Mouse (Mus musculus) E14TG2a.4 (cell line): ENCODE data around the gene Raly.

Source experiments
- H3K27me3 ChIP-seq: 2 replicates; pipeline ENCODE4 v1.6.1; 2014; ENCODE audit warnings: low read length, control low read depth; ENCODE audit not compliant: insufficient read depth
- H3K36me3 ChIP-seq: 2 replicates; pipeline ENCODE4 v1.6.1; 2014; ENCODE audit warnings: low read length, control low read depth; ENCODE audit not compliant: insufficient read depth
- H3K4me1 ChIP-seq: replicated peaks from 2 replicates; pipeline ENCODE4 v1.6.1; 2014; ENCODE audit warnings: low read depth, low read length, control low read depth
- H3K4me3 ChIP-seq: replicated peaks from 2 replicates; pipeline ENCODE4 v1.5.1; 2014; ENCODE audit warnings: mild to moderate bottlenecking, low read length
- H3K9me3 ChIP-seq: 2 replicates; pipeline ENCODE4 v1.6.1; 2014; ENCODE audit warnings: low read length, control low read depth
- CTCF ChIP-seq: conservative IDR thresholded peaks from 2 replicates; pipeline ENCODE4 v1.5.1; 2014; ENCODE audit warnings: low read length
- NANOG ChIP-seq: IDR thresholded peaks from 2 replicates; pipeline ENCODE4 v1.6.1; 2014; ENCODE audit warnings: borderline replicate concordance, low read length, mixed read lengths
- POU5F1 ChIP-seq: IDR thresholded peaks from 2 replicates; pipeline ENCODE4 v1.6.1; 2014; ENCODE audit warnings: low read length, borderline replicate concordance

The Raly gene

DNA sequence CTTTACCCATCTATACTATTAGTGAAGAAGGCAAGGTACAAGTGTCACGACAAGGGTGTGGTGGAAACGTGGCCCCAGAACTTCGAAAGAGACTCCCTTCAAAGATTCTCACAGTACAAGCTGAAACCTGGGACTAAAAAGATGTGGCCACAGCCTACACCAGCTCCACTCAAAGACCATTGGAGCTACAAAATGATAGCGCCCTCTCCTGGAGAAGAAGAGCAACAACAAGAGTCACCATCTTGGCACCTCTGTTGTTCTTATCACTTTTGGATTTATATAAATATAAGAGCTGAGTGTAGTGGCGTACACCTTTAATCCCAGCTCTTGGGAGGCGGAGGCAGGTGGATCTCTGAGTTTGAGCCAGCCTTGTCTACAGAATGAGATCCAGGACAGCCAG is 35.1 kb upstream of the Raly start:
- H3K9me3 ChIP-seq: peaks cover 2% of the 10 kb centered on the region; the same call in 1 of the 2 replicates
- H3K4me3 ChIP-seq: no peak overlapping the region
- H3K27me3 ChIP-seq: peaks cover 2% of the 10 kb centered on the region; the same call in 1 of the 2 replicates
- no peaks in the 10 kb centered on the region for H3K36me3 ChIP-seq
- TF ChIP-seq CTCF (peak; percentile 19; the same call in 1 of the 2 replicates), POU5F1 (no peak)
- peaks cover 10% of the 10 kb centered on the region for H3K4me1 ChIP-seq

DNA sequence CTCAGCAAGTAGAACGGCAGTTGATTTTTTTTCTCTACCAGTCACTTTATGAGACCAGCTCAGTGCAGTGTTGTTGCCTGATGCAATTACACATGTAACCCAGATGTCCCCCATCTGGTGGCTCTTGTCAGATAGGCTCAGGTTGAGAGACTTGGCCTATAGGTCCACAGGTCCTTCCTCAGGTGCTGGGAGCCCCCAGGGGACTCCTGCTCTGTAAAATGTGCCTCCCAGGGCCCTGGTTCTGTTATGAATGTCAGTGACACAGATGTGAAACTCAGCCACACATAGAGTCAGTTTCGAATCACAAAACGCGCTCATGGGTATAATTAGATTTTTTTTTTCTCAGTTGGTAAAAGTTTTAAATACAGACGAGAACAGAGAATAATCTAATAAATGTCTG is 33.2 kb upstream of the Raly start:
- TF ChIP-seq POU5F1 (no peak), NANOG (no peak), CTCF (no peak)
- Histone ChIP-seq H3K36me3 (no peaks in the 10 kb centered on the region), H3K4me3 (no peak overlapping the region), H3K4me1 (no peaks in the 10 kb centered on the region), H3K27me3 (no peaks in the 10 kb centered on the region; the same call in 1 of the 2 replicates), H3K9me3 (peaks cover 7% of the 10 kb centered on the region; the same call in 1 of the 2 replicates)

DNA sequence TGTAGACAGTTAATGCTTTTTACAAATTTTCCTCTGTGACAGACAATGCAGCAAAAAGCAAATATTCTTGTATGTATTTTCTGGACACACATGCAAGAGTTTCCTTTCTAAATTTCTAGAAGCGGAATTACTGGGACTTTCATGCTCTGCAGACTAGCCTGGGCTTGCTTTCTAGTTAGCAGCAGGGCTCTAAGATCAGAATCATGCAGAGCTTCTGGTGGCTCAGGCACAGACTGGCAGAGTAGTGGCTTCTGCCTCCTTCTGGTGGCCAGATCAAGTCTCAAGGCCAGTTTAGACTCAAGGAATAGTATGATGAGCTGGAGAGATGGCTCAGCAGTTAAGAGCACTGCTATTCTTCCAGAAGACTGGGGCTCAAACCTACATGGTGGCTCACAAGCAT is 32.4 kb upstream of the Raly start:
- H3K36me3 ChIP-seq: no peaks in the 10 kb centered on the region
- H3K9me3 ChIP-seq: peaks cover 7% of the 10 kb centered on the region; the same call in 1 of the 2 replicates
- no peaks in the 10 kb centered on the region; the same call in 1 of the 2 replicates for H3K27me3 ChIP-seq
- H3K4me3 ChIP-seq: no peak overlapping the region
- TF ChIP-seq CTCF (no peak), POU5F1 (no peak), NANOG (no peak)
- no peaks in the 10 kb centered on the region; the same call in 1 of the 2 replicates for H3K4me1 ChIP-seq

DNA sequence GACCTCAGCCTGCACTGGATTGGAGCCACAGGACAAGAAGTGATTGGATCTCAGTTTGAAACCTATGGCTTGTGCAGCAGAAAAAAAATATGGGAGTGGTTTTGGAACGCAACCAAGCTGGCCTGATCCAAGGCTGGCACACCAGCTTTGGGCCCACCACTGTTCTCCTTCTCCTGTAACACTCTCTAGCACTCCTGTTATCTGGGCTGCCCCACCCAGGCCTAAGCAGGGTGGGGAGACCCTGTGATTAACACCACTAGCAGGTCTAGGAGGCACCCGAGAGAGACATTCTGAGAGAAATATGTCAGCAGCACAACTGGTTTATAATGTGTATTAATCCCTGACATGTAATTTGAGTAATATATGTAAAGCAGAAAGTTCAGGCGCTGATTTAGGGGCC is 27.7 kb upstream of the Raly start:
- no peak overlapping the region for H3K4me3 ChIP-seq
- no peaks in the 10 kb centered on the region; the same call in 1 of the 2 replicates for H3K27me3 ChIP-seq
- H3K36me3 ChIP-seq: no peaks in the 10 kb centered on the region
- no peaks in the 10 kb centered on the region; the same call in 1 of the 2 replicates for H3K4me1 ChIP-seq
- TF ChIP-seq POU5F1 (no peak), CTCF (no peak), NANOG (no peak)
- H3K9me3 ChIP-seq: peaks cover 7% of the 10 kb centered on the region; the same call in 1 of the 2 replicates

DNA sequence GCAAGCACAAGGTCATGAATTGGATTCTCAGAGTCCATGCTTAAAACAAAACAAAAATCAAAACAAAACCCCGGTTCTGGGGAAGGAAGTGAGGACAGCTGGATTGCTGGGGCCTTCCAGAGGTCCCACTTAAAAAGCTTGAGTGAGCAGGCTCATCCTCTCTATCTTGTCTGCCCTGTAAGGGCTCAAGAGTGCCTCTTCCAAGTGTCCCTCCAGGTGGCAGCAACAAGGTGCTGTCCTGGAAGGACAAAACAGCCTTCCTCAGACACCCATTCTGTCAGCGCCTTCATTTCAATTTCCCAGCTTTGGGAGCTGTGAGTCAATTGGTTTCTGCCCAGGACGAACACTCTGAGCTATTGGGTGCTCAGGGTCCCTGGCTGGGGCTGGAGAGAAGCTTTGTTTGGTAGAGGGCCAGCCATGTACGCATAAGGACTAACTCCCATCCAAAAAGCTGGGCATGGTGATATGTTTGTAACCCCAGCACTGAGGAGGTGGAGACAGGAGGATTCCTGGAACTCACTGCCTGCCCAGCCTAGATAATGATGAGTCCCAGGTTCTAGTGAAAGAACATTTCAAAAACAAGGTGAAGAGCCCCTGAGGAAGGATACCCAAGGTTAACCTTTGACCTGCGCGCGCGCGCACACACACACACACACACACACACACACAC is 25.9 kb upstream of the Raly start:
- no peak for TF ChIP-seq NANOG
- TF ChIP-seq POU5F1: no peak
- no peak for TF ChIP-seq CTCF

DNA sequence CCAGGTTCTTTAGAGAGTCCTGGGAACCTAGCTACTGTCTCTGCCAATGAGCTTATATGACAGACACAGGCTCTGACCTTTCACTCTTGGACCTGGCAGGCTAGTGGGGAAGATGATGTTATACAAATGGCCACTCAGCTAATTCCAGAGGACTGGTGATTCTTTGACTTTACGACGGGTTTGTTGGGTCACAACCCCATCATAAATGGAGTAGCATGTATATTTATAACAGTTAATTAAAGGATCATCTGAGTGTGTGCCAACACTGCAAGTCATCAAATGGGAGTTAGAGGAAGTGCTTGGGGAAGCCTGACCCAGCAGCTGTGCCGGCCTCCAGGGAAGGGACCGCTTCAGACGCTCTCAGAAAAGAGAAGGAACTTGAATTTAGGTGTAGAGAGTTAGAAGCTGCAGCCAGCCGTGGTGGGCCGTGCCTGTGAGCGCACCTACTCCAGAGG is 25.3 kb upstream of the Raly start:
- Histone ChIP-seq H3K9me3 (peaks cover 7% of the 10 kb centered on the region; the same call in 1 of the 2 replicates), H3K27me3 (no peaks in the 10 kb centered on the region; the same call in 1 of the 2 replicates), H3K4me3 (no peak overlapping the region), H3K4me1 (no peaks in the 10 kb centered on the region; the same call in 1 of the 2 replicates), H3K36me3 (no peaks in the 10 kb centered on the region)
- TF ChIP-seq CTCF: no peak
- no peak for TF ChIP-seq NANOG
- no peak for TF ChIP-seq POU5F1

More for the DNA sequence above, 25.9 kb upstream of the Raly start:
- Histone ChIP-seq H3K4me1 (no peaks in the 10 kb centered on the region; the same call in 1 of the 2 replicates), H3K36me3 (no peaks in the 10 kb centered on the region), H3K4me3 (no peak overlapping the region), H3K27me3 (no peaks in the 10 kb centered on the region; the same call in 1 of the 2 replicates), H3K9me3 (peaks cover 7% of the 10 kb centered on the region; the same call in 1 of the 2 replicates)

DNA sequence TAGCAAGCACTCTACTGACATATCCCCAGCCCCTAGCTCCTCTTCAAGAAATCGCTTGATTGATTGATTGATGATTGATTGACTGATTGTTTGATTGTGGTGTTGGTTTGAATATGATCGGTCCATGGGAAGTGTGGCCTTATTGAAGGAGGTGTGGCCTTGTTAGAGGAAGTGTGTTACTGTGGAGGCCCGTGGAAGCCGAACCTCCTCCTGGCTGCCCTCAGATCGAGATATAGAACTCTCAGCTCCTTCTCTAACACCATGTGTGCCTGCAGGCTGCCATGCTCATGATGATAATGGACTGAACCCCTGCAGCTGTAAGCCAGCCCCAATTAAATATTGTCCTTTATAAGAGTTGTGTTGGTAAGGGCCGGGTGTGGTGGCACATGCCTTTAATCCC is 23.8 kb upstream of the Raly start:
- H3K4me1 ChIP-seq: no peaks in the 10 kb centered on the region; the same call in 1 of the 2 replicates
- TF ChIP-seq POU5F1 (no peak), NANOG (no peak), CTCF (no peak)
- H3K4me3 ChIP-seq: no peak overlapping the region
- H3K36me3 ChIP-seq: no peaks in the 10 kb centered on the region
- H3K9me3 ChIP-seq: no peaks in the 10 kb centered on the region
- H3K27me3 ChIP-seq: no peaks in the 10 kb centered on the region

DNA sequence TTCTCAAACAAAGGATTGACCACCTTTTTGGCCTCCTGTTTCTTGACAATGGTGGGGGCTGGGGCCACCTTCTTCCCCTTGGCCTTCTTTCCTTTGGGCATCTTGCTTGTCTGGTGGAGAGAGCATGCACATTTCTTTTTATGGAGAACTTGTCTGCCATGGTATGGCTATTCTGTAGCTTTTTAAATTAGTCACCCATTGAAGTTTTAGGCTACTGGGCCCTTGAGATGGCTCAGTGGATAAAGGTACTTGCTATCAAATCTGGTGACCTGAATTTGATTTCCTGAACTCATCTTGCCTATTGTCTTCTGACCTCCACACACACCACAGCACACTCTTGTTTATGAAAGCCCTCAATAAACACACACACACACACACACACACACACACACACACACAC is 21.0 kb upstream of the Raly start, which contains the start of gene Gm14214:
TSS of gene Gm14214 (minus strand) at position 101 of the 400 bp plus-strand sequence.
- Histone ChIP-seq H3K36me3 (no peaks in the 10 kb centered on the region), H3K4me3 (no peak within 1 kb of the TSS), H3K27me3 (no peaks in the 10 kb centered on the region), H3K9me3 (no peaks in the 10 kb centered on the region), H3K4me1 (no peaks in the 10 kb centered on the region)
- no peak for TF ChIP-seq NANOG
- no peak for TF ChIP-seq POU5F1
- no peak for TF ChIP-seq CTCF

DNA sequence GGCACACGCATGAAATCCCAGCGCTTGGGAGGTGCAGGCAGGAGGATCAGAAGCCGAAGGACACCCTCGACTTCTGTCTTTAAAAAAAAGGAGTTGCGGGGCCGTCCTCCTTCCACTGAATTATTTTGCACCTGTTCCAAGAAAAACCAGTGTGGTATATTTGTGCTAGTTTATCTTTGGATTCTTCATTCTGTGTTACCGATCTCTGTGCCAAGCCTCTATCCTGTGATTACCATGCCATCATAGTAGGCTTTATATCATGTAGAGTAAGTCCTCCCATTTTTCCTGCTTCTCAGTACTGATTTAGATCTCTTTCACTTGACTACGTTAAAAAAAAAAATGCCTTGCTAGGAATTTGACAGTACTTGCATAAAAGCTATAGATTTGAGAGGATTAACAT is 19.3 kb upstream of the Raly start:
- no peaks in the 10 kb centered on the region for H3K9me3 ChIP-seq
- no peak overlapping the region for H3K4me3 ChIP-seq
- TF ChIP-seq CTCF (no peak), NANOG (no peak), POU5F1 (no peak)
- no peaks in the 10 kb centered on the region for H3K4me1 ChIP-seq
- no peaks in the 10 kb centered on the region for H3K27me3 ChIP-seq
- no peaks in the 10 kb centered on the region for H3K36me3 ChIP-seq
